Mouse (Mus musculus) embryonic fibroblast, embryonic 13.5 days (primary cell): ENCODE data around the gene Gm42742. TPM values are rescaled to one million over a fixed set of nuclear protein-coding genes. Genes with fewer than 3 reads are reported as not detected.

Experiments
- H3K27ac ChIP-seq: 2 replicates; pipeline ENCODE4 v1.5.1; 2012; ENCODE audit warnings: low read length, control low read depth, inconsistent platforms; ENCODE audit not compliant: insufficient read depth
- H3K4me1 ChIP-seq: 2 replicates; pipeline ENCODE4 v1.6.1; 2011; ENCODE audit warnings: low read length; ENCODE audit not compliant: control insufficient read depth, insufficient read depth
- H3K4me3 ChIP-seq: 2 replicates; pipeline ENCODE4 v1.5.1; 2011; ENCODE audit warnings: mild to moderate bottlenecking, control low read depth, low read length; ENCODE audit not compliant: insufficient read depth
- CTCF ChIP-seq: IDR thresholded peaks from 2 replicates; pipeline ENCODE4 v1.5.1; 2011; ENCODE audit warnings: mild to moderate bottlenecking, control low read depth, low read length, moderate library complexity, borderline replicate concordance; ENCODE audit not compliant: insufficient read depth
- POLR2A ChIP-seq: IDR thresholded peaks from 2 replicates; pipeline ENCODE4 v1.6.1; 2011; ENCODE audit warnings: low read depth, mild to moderate bottlenecking, control low read depth, low read length, moderate library complexity
- polyA plus RNA-seq: library from polyadenylated mRNA; stranded (reverse); fragments of >200 nt; gene quantifications from 2 replicates; pipeline ENCODE4 v1.2.4, GENCODE M21; 2011; ENCODE audit warnings: low read depth; ENCODE audit not compliant: missing spikeins, insufficient read length

Gene Gm42742
- polyA plus RNA-seq, 1 experiment, result 15.7 TPM

GRCm38 (mm10) chr7:127020491-127020890, 406 bp downstream of the Gm42742 start:
- H3K4me3 ChIP-seq, result peak overlapping the region; percentile 29
- TF ChIP-seq CTCF, result no peak
- TF ChIP-seq POLR2A, result no peak
- H3K27ac ChIP-seq, result no peak overlapping the region
- H3K4me1 ChIP-seq, result peaks cover 8% of the 10 kb centered on the region; the same call in 1 of the 2 replicates

GRCm38 (mm10) chr7:127020031-127020430, 866 bp downstream of the Gm42742 start:
- peak overlapping the region; percentile 29 for H3K4me3 ChIP-seq
- H3K4me1 ChIP-seq, result peaks cover 8% of the 10 kb centered on the region; the same call in 1 of the 2 replicates
- TF ChIP-seq CTCF (no peak), POLR2A (no peak)
- no peak overlapping the region for H3K27ac ChIP-seq

- TF ChIP-seq POLR2A (no peak), CTCF (no peak)
- Histone ChIP-seq H3K27ac (no peak overlapping the region), H3K4me3 (no peak overlapping the region), H3K4me1 (peaks cover 8% of the 10 kb centered on the region; the same call in 1 of the 2 replicates)
Measured at GRCm38 (mm10) chr7:127019306-127019960, 1.5 kb downstream of the Gm42742 start.

- TF ChIP-seq CTCF (no peak), POLR2A (no peak)
- H3K4me1 ChIP-seq, result peaks cover 7% of the 10 kb centered on the region; the same call in 1 of the 2 replicates
- H3K27ac ChIP-seq, result no peak overlapping the region
- H3K4me3 ChIP-seq, result no peak overlapping the region
Measured at GRCm38 (mm10) chr7:127018416-127019305, 2.2 kb downstream of the Gm42742 start.

GRCm38 (mm10) chr7:127017950-127018345, 2.9 kb downstream of the Gm42742 start:
- no peak overlapping the region for H3K4me3 ChIP-seq
- peaks cover 6% of the 10 kb centered on the region; the same call in 1 of the 2 replicates for H3K4me1 ChIP-seq

GRCm38 (mm10) chr7:127016971-127017949, 3.6 kb downstream of the Gm42742 start, which contains the start of gene Pagr1a:
Pagr1a (minus strand) TSS chr7:127017352.
- H3K4me1 ChIP-seq, result peaks cover 8% of the 10 kb centered on the region
- TF ChIP-seq POLR2A (peak; percentile 76), CTCF (peak; percentile 55; the same call in 1 of the 2 replicates)
- peak within 1 kb of the TSS; percentile 73 for H3K4me3 ChIP-seq

More at GRCm38 (mm10) chr7:127017950-127018345, 2.9 kb downstream of the Gm42742 start:
- no peak for TF ChIP-seq CTCF
- no peak for TF ChIP-seq POLR2A
- H3K27ac ChIP-seq, result no peak overlapping the region

GRCm38 (mm10) chr7:127016486-127016938, 4.4 kb downstream of the Gm42742 start:
- TF ChIP-seq POLR2A (peak; percentile 87; the same call in 1 of the 2 replicates), CTCF (no peak)
- Histone ChIP-seq H3K4me1 (peaks cover 2% of the 10 kb centered on the region; the same call in 1 of the 2 replicates), H3K27ac (peak overlapping the region; percentile 85), H3K4me3 (peak overlapping the region; percentile 73)

More at GRCm38 (mm10) chr7:127016971-127017949, 3.6 kb downstream of the Gm42742 start, which contains the start of gene Pagr1a:
- H3K27ac ChIP-seq, result peak within 1 kb of the TSS; percentile 85

- peak within 1 kb of the TSS; percentile 73 for H3K4me3 ChIP-seq
- H3K4me1 ChIP-seq, result peaks cover 2% of the 10 kb centered on the region; the same call in 1 of the 2 replicates
- H3K27ac ChIP-seq, result peak within 1 kb of the TSS; percentile 85
- no peak for TF ChIP-seq POLR2A
- no peak for TF ChIP-seq CTCF
Measured at GRCm38 (mm10) chr7:127016481-127016485, 4.6 kb downstream of the Gm42742 start, which contains the start of gene Pagr1b. Pagr1b (minus strand) TSS chr7:127016484.

- H3K4me3 ChIP-seq, result peak overlapping the region; percentile 73
- peak overlapping the region; percentile 85 for H3K27ac ChIP-seq
- H3K4me1 ChIP-seq, result peaks cover 2% of the 10 kb centered on the region; the same call in 1 of the 2 replicates
- TF ChIP-seq POLR2A (no peak; the same call in 1 of the 2 replicates), CTCF (no peak)
Measured at GRCm38 (mm10) chr7:127016081-127016480, 4.8 kb downstream of the Gm42742 start.
